Mouse (Mus musculus) fat pad, adult 2 months (tissue): ENCODE measurements around the gene Tie1.

ENCODE experiments used
- DNase-seq: peaks from one replicate; pipeline ENCODE4 v3.0.0-alpha.2; 2011; ENCODE audit warnings: low read depth, low spot score; ENCODE audit errors: extremely low read depth

The Tie1 gene

GRCm38 (mm10) chr4:118421384-118421783, 68.5 kb downstream of the Tie1 start:
- DNase-seq = no peak
